Mouse (Mus musculus) testis, postnatal 14 days (tissue): ENCODE measurements around the gene Hist1h2ac.

Experiments
- DNase-seq: peaks from one replicate; pipeline ENCODE4 v3.0.0; 2021; ENCODE audit warnings: low spot score

The Hist1h2ac gene

DNA sequence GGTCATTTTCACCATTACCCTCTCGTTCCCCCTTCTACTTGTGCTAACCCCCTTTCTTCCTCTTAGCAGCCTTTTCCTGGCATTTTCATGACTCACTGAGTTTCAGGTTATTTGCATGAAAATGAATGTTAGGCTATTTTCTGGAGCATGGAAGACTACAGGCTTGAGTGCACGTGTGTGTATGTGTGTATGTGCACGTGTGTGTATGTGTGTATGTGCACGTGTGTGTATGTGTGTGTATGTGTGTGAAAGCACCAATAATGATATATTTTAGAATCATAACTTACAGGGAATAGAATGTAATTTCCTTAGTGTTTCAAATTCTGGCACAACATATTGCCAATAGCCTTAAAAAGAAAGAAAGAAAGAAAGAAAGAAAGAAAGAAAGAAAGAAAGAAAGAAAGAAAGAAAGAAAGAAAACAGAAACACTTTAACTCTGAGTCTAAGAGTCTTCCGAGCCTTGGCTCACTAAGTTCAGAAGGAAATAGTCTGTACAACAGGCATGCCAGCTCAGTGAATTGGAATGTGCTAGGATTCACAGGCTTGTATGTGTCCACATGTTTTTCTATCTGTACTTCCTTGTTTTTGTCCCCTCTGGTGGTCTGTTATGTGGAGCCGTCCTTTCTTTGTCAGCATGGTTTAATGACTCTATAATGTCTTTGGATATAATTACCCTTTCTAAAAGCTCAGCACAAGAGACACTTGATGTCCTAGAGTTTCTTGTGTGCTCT is 23.9 kb downstream of the Hist1h2ac start:
- no peak for DNase-seq
